Mouse (Mus musculus) induced T-regulatory cell, adult 2 months (primary cell): ENCODE results near the gene Lonp1.

Experiments
- DNase-seq: peaks from one replicate; pipeline ENCODE4 v3.0.0-alpha.2; 2012; ENCODE audit warnings: low read depth

Lonp1 gene

GRCm38 (mm10) chr17:56588921-56589320 is 37.8 kb downstream of the Lonp1 start:
- no peak for DNase-seq

GRCm38 (mm10) chr17:56587773-56588172 is 38.9 kb downstream of the Lonp1 start:
- DNase-seq, result no peak

GRCm38 (mm10) chr17:56585171-56585821 is 41.4 kb downstream of the Lonp1 start:
- DNase-seq, result peak; percentile 74

GRCm38 (mm10) chr17:56584257-56585130 is 42.2 kb downstream of the Lonp1 start, which contains the start of the genes Safb2 and Safb:
Gene Safb2, minus strand, starts transcription at chr17:56584585.
Gene Safb, plus strand, starts transcription at chr17:56584825.
- peak; percentile 98 for DNase-seq

GRCm38 (mm10) chr17:56583611-56584256 is 43.0 kb downstream of the Lonp1 start:
- peak; percentile 54 for DNase-seq

GRCm38 (mm10) chr17:56583071-56583470 is 43.6 kb downstream of the Lonp1 start:
- no peak for DNase-seq

GRCm38 (mm10) chr17:56572939-56573338 is 53.7 kb downstream of the Lonp1 start:
- DNase-seq, result no peak

- no peak for DNase-seq
These were observed 54.5 kb downstream of the Lonp1 start for GRCm38 (mm10) chr17:56572154-56572553.

- no peak for DNase-seq
These were observed 56.4 kb downstream of the Lonp1 start for GRCm38 (mm10) chr17:56570287-56570686.

GRCm38 (mm10) chr17:56567370-56567769 is 59.3 kb downstream of the Lonp1 start:
- DNase-seq, result no peak

- no peak for DNase-seq
These were observed 59.8 kb downstream of the Lonp1 start for GRCm38 (mm10) chr17:56566918-56567317.

- DNase-seq, result no peak
These were observed 60.4 kb downstream of the Lonp1 start for GRCm38 (mm10) chr17:56566293-56566692.
